Mouse (Mus musculus): ENCODE data around the gene Gnao1.

GRCm38 (mm10) chr8:93945781-93946180 is 136.0 kb downstream of the Gnao1 start:
- TF ChIP-seq CTCF (IDR thresholded peaks at IDR 0.05; ENCODE audit: insufficient read depth, low read depth, low read length) (no peak), POLR2A (IDR thresholded peaks at IDR 0.05; ENCODE audit: insufficient read depth, low read depth, low read length) (no peak)

All from olfactory bulb, adult 2 months (tissue).